15 mouse cellular contexts compared by ENCODE assay signal in the genomic region with DNA sequence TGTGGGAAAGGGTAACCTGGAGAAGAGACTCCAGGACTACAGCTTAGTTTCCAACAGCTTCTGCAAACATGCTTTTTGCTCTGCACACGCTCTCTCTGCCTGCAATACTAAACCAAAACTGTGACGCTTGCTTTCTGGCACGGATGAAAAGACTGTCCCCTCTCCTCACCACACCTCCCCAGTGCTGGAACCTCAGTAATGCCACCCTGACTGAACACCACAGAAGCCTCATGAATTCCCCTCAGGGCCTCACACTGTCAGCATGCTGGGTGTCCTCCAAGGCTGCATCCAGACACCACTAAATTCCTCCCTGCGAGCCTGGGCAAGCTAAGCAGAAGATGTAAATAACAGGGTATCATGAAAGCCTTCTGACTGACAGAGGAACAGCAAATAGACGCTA. TPM values are rescaled to one million over a fixed set of nuclear protein-coding genes. Genes with fewer than 3 reads are reported as not detected.
DNase-seq lines count a peak whose midpoint lies in the region; ATAC-seq and TF ChIP-seq lines count a peak whose summit lies in the region.
"Had no signal": no experiment of that assay in that cellular context is flagged by ENCODE, and none has a peak within 500 bp of the region (broad histone marks: within the 10 kb centered on the region; RNA-seq: fewer than 3 reads in every experiment).

No protein-coding gene starts in this region.

- no peaks in the 10 kb centered on the region for H3K27me3 ChIP-seq in hindbrain, embryonic 15.5 days
- no peaks in the 10 kb centered on the region for H3K27me3 ChIP-seq in hindbrain, embryonic 10.5 days (ENCODE audit: insufficient read depth, poor library complexity, severe bottlenecking)
- no peaks in the 10 kb centered on the region for H3K27me3 ChIP-seq in midbrain, embryonic 14.5 days (ENCODE audit: control insufficient read depth, insufficient read depth, low read length)
- H3K27me3 ChIP-seq in midbrain, embryonic 16.5 days (ENCODE audit: control insufficient read depth, insufficient read depth, low read depth, low read length) = no peaks in the 10 kb centered on the region
- no peaks in the 10 kb centered on the region for H3K27me3 ChIP-seq in stomach, postnatal 0 days (ENCODE audit: control insufficient read depth, insufficient read depth, low read length)
- H3K27me3 ChIP-seq: neural tube, embryonic 12.5 days had no signal

- H3K9ac ChIP-seq in hindbrain, embryonic 15.5 days = no peak overlapping the region
- no peak overlapping the region for H3K9ac ChIP-seq in midbrain, embryonic 14.5 days (replicated peaks; ENCODE audit: low read length)
- H3K9ac ChIP-seq in midbrain, embryonic 16.5 days (ENCODE audit: low read depth, low read length) = no peak overlapping the region
- no peak overlapping the region for H3K9ac ChIP-seq in stomach, postnatal 0 days (ENCODE audit: low read length)
- H3K9ac ChIP-seq: neural tube, embryonic 12.5 days had no signal

- WGBS in hindbrain, embryonic 15.5 days = 54% methylated on average over 5 of the region's 5 CpGs
- WGBS in hindbrain, embryonic 10.5 days = 62% methylated on average over 5 of the region's 5 CpGs
- WGBS in midbrain, embryonic 14.5 days = 51% methylated on average over 5 of the region's 5 CpGs
- WGBS in midbrain, embryonic 16.5 days = 50% methylated on average over 5 of the region's 5 CpGs
- WGBS in stomach, postnatal 0 days = 25% methylated on average over 5 of the region's 5 CpGs

- H3K9me3 ChIP-seq in hindbrain, embryonic 15.5 days = no peaks in the 10 kb centered on the region
- H3K9me3 ChIP-seq in hindbrain, embryonic 10.5 days = no peaks in the 10 kb centered on the region
- H3K9me3 ChIP-seq in midbrain, embryonic 14.5 days (ENCODE audit: control insufficient read depth, low read length) = no peaks in the 10 kb centered on the region
- no peaks in the 10 kb centered on the region for H3K9me3 ChIP-seq in midbrain, embryonic 16.5 days (replicated peaks; ENCODE audit: control insufficient read depth, low read length, poor library complexity, severe bottlenecking)
- no peaks in the 10 kb centered on the region for H3K9me3 ChIP-seq in stomach, postnatal 0 days (ENCODE audit: control insufficient read depth, low read length)
- H3K9me3 ChIP-seq: neural tube, embryonic 12.5 days had no signal

- DNase-seq in hindbrain, embryonic 10.5 days (ENCODE audit: low spot score) = no peak
- DNase-seq in midbrain, embryonic 14.5 days = peak; percentile 27
- DNase-seq in stomach, postnatal 0 days (ENCODE audit: low spot score) = no peak
- DNase-seq: cerebellum, adult 11 months; heart, adult 2 months; kidney, adult 18-20 months; thymus, postnatal 25 days had no signal

- no peak overlapping the region for H3K4me3 ChIP-seq in hindbrain, embryonic 15.5 days
- H3K4me3 ChIP-seq in hindbrain, embryonic 10.5 days = no peak overlapping the region
- no peak overlapping the region for H3K4me3 ChIP-seq in midbrain, embryonic 14.5 days (replicated peaks; ENCODE audit: low read depth, low read length)
- H3K4me3 ChIP-seq in midbrain, embryonic 16.5 days (ENCODE audit: low read depth, low read length) = no peak overlapping the region
- no peak overlapping the region for H3K4me3 ChIP-seq in embryonic fibroblast, embryonic 13.5 days (ENCODE audit: insufficient read depth, low read length)
- H3K4me3 ChIP-seq in stomach, postnatal 0 days (ENCODE audit: low read depth, low read length) = no peak overlapping the region
- H3K4me3 ChIP-seq: heart, adult 2 months; neural tube, embryonic 12.5 days had no signal

- no peak for TF ChIP-seq CTCF in embryonic fibroblast, embryonic 13.5 days (IDR thresholded peaks at IDR 0.05; ENCODE audit: borderline replicate concordance, insufficient read depth, low read length)
- TF ChIP-seq CTCF in stomach, postnatal 0 days (IDR thresholded peaks at IDR 0.05; ENCODE audit: low read depth) = no peak

- TF ChIP-seq POLR2A in embryonic fibroblast, embryonic 13.5 days (IDR thresholded peaks at IDR 0.05; ENCODE audit: low read depth, low read length) = no peak

- no peak overlapping the region for H3K4me2 ChIP-seq in hindbrain, embryonic 15.5 days
- H3K4me2 ChIP-seq in midbrain, embryonic 14.5 days (ENCODE audit: low read length) = no peak overlapping the region
- H3K4me2 ChIP-seq in midbrain, embryonic 16.5 days (ENCODE audit: low read length) = no peak overlapping the region
- no peak overlapping the region for H3K4me2 ChIP-seq in stomach, postnatal 0 days (replicated peaks; ENCODE audit: low read depth)
- H3K4me2 ChIP-seq: neural tube, embryonic 12.5 days had no signal

- peaks cover 8% of the 10 kb centered on the region; the same call in 1 of the 2 replicates for H3K36me3 ChIP-seq in hindbrain, embryonic 15.5 days
- peaks cover 53% of the 10 kb centered on the region for H3K36me3 ChIP-seq in hindbrain, embryonic 10.5 days
- H3K36me3 ChIP-seq in midbrain, embryonic 14.5 days (ENCODE audit: control insufficient read depth, insufficient read depth, low read length) = peaks cover 23% of the 10 kb centered on the region
- peaks cover 3% of the 10 kb centered on the region for H3K36me3 ChIP-seq in midbrain, embryonic 16.5 days (ENCODE audit: control insufficient read depth, insufficient read depth, low read length)
- no peaks in the 10 kb centered on the region for H3K36me3 ChIP-seq in stomach, postnatal 0 days (ENCODE audit: control insufficient read depth, insufficient read depth, low read length)

- no peak for TF ChIP-seq EP300 in stomach, postnatal 0 days (optimal IDR thresholded peaks at IDR 0.05)

- H3K27ac ChIP-seq in hindbrain, embryonic 15.5 days (replicated peaks) = peak overlapping the region; percentile 53; the same call in 1 of the 2 replicates
- no peak overlapping the region for H3K27ac ChIP-seq in hindbrain, embryonic 10.5 days
- no peak overlapping the region for H3K27ac ChIP-seq in midbrain, embryonic 14.5 days (replicated peaks; ENCODE audit: low read depth, low read length)
- H3K27ac ChIP-seq in midbrain, embryonic 16.5 days (ENCODE audit: low read length) = no peak overlapping the region
- H3K27ac ChIP-seq in embryonic fibroblast, embryonic 13.5 days (ENCODE audit: insufficient read depth, low read length) = 0 out of 2 replicates have a peak overlapping the region, but pooled peaks have one; percentile 2
- peak overlapping the region; percentile 53; the same call in 1 of the 2 replicates for H3K27ac ChIP-seq in stomach, postnatal 0 days (replicated peaks)
- H3K27ac ChIP-seq: heart, adult 2 months; macrophage; neural tube, embryonic 12.5 days had no signal

- H3K4me1 ChIP-seq in hindbrain, embryonic 15.5 days (replicated peaks) = peaks cover 21% of the 10 kb centered on the region
- H3K4me1 ChIP-seq in hindbrain, embryonic 10.5 days (replicated peaks) = peaks cover 22% of the 10 kb centered on the region
- no peaks in the 10 kb centered on the region for H3K4me1 ChIP-seq in midbrain, embryonic 14.5 days (ENCODE audit: control insufficient read depth, insufficient read depth, low read length)
- H3K4me1 ChIP-seq in midbrain, embryonic 16.5 days (ENCODE audit: control insufficient read depth, insufficient read depth, low read length) = 0 out of 2 replicates have a peak, but pooled peaks cover 3% of the 10 kb centered on the region
- H3K4me1 ChIP-seq in embryonic fibroblast, embryonic 13.5 days (ENCODE audit: control insufficient read depth, insufficient read depth, low read length) = peaks cover 17% of the 10 kb centered on the region
- H3K4me1 ChIP-seq in stomach, postnatal 0 days (replicated peaks; ENCODE audit: control insufficient read depth, insufficient read depth) = peaks cover 5% of the 10 kb centered on the region; the same call in 1 of the 2 replicates

- peak; percentile 45; the same call in 1 of the 2 replicates for ATAC-seq in hindbrain, embryonic 15.5 days (ENCODE audit: low FRiP score, low read depth)
- ATAC-seq in midbrain, embryonic 14.5 days (ENCODE audit: low FRiP score, low TSS enrichment) = no peak
- ATAC-seq in midbrain, embryonic 16.5 days = no peak
- 0 out of 2 replicates have a peak, but pooled peaks have one; percentile 24 for ATAC-seq in stomach, postnatal 0 days (ENCODE audit: low FRiP score, low TSS enrichment)
- ATAC-seq in cerebellum, adult (ENCODE audit: insufficient number of reproducible peaks, low FRiP score, low TSS enrichment) = no peak
- ATAC-seq: activated CD4-positive, CD25-positive, alpha-beta regulatory T cell, adult 4 months had no signal

RNA-seq across cellular contexts. Expression of a gene that starts 16.8 kb away (rescaled TPM):
- 15.9 and 16.5 TPM in 2 replicates for polyA plus RNA-seq in hindbrain, embryonic 15.5 days (2015; fragmentation: Nextera tagmentation; extraction: Ambion mirVana)
- polyA plus RNA-seq in hindbrain, embryonic 10.5 days (2016; fragmentation: Nextera tagmentation; extraction: Ambion mirVana) = 19.1 and 21.4 TPM in 2 replicates
- polyA plus RNA-seq in midbrain, embryonic 14.5 days (2014; fragmentation: Nextera tagmentation; extraction: Ambion mirVana) = 11.5 and 13.8 TPM in 2 replicates
- 16.1 and 16.6 TPM in 2 replicates for polyA plus RNA-seq in midbrain, embryonic 16.5 days (2015; fragmentation: Nextera tagmentation; extraction: Ambion mirVana)
- 56.8 and 67.0 TPM in 2 replicates for polyA plus RNA-seq in embryonic fibroblast, embryonic 13.5 days (2011; ENCODE audit: insufficient read length, low read depth, missing spikeins)
- 5.0 and 5.3 TPM in 2 replicates for polyA plus RNA-seq in stomach, postnatal 0 days (2015; fragmentation: Nextera tagmentation; extraction: Ambion mirVana)

RNA-seq across cellular contexts. Expression of a gene that starts 23.8 kb away (rescaled TPM):
- polyA plus RNA-seq in hindbrain, embryonic 15.5 days (2015; fragmentation: Nextera tagmentation; extraction: Ambion mirVana) = 80.7 and 83.5 TPM in 2 replicates
- polyA plus RNA-seq in hindbrain, embryonic 10.5 days (2016; fragmentation: Nextera tagmentation; extraction: Ambion mirVana) = 177 and 192 TPM in 2 replicates
- 93.8 and 101 TPM in 2 replicates for polyA plus RNA-seq in midbrain, embryonic 14.5 days (2014; fragmentation: Nextera tagmentation; extraction: Ambion mirVana)
- polyA plus RNA-seq in midbrain, embryonic 16.5 days (2015; fragmentation: Nextera tagmentation; extraction: Ambion mirVana) = 77.0 and 84.1 TPM in 2 replicates
- 39.6 TPM in 2 replicates for polyA plus RNA-seq in embryonic fibroblast, embryonic 13.5 days (2011; ENCODE audit: insufficient read length, low read depth, missing spikeins)
- 39.1 and 41.0 TPM in 2 replicates for polyA plus RNA-seq in stomach, postnatal 0 days (2015; fragmentation: Nextera tagmentation; extraction: Ambion mirVana)

RNA-seq across cellular contexts. Expression of a gene that starts 23.9 kb away (rescaled TPM):
- polyA plus RNA-seq in hindbrain, embryonic 15.5 days (2015; fragmentation: Nextera tagmentation; extraction: Ambion mirVana) = 9.0 and 10.5 TPM in 2 replicates
- 61.2 and 67.0 TPM in 2 replicates for polyA plus RNA-seq in hindbrain, embryonic 10.5 days (2016; fragmentation: Nextera tagmentation; extraction: Ambion mirVana)
- 5.5 and 9.8 TPM in 2 replicates for polyA plus RNA-seq in midbrain, embryonic 14.5 days (2014; fragmentation: Nextera tagmentation; extraction: Ambion mirVana)
- 4.8 and 5.4 TPM in 2 replicates for polyA plus RNA-seq in midbrain, embryonic 16.5 days (2015; fragmentation: Nextera tagmentation; extraction: Ambion mirVana)
- 41.6 and 45.7 TPM in 2 replicates for polyA plus RNA-seq in embryonic fibroblast, embryonic 13.5 days (2011; ENCODE audit: insufficient read length, low read depth, missing spikeins)
- polyA plus RNA-seq in stomach, postnatal 0 days (2015; fragmentation: Nextera tagmentation; extraction: Ambion mirVana) = 5.4 and 5.7 TPM in 2 replicates

RNA-seq across cellular contexts. Expression of a gene that starts 36.4 kb away (rescaled TPM):
- polyA plus RNA-seq in hindbrain, embryonic 15.5 days (2015; fragmentation: Nextera tagmentation; extraction: Ambion mirVana) = 0.26 and 0.39 TPM in 2 replicates
- 0.62 and 0.86 TPM in 2 replicates for polyA plus RNA-seq in hindbrain, embryonic 10.5 days (2016; fragmentation: Nextera tagmentation; extraction: Ambion mirVana)
- polyA plus RNA-seq in midbrain, embryonic 14.5 days (2014; fragmentation: Nextera tagmentation; extraction: Ambion mirVana) = 0.59 and 1.0 TPM in 2 replicates
- 0.70 and 0.83 TPM in 2 replicates for polyA plus RNA-seq in midbrain, embryonic 16.5 days (2015; fragmentation: Nextera tagmentation; extraction: Ambion mirVana)
- not detected in 2 replicates for polyA plus RNA-seq in embryonic fibroblast, embryonic 13.5 days (2011; ENCODE audit: insufficient read length, low read depth, missing spikeins)
- 0.10 and 0.18 TPM in 2 replicates for polyA plus RNA-seq in stomach, postnatal 0 days (2015; fragmentation: Nextera tagmentation; extraction: Ambion mirVana)
- polyA plus RNA-seq: activated CD4-positive, CD25-positive, alpha-beta regulatory T cell, adult 4 months; macrophage; small intestine, adult 2 months had no signal

RNA-seq across cellular contexts. Expression of a gene that starts 36.4 kb away (rescaled TPM):
- polyA plus RNA-seq in hindbrain, embryonic 15.5 days (2015; fragmentation: Nextera tagmentation; extraction: Ambion mirVana) = not detected in 2 replicates
- not detected in 2 replicates for polyA plus RNA-seq in hindbrain, embryonic 10.5 days (2016; fragmentation: Nextera tagmentation; extraction: Ambion mirVana)
- polyA plus RNA-seq in midbrain, embryonic 14.5 days (2014; fragmentation: Nextera tagmentation; extraction: Ambion mirVana) = not detected in 2 replicates
- polyA plus RNA-seq in midbrain, embryonic 16.5 days (2015; fragmentation: Nextera tagmentation; extraction: Ambion mirVana) = not detected in 2 replicates
- polyA plus RNA-seq in embryonic fibroblast, embryonic 13.5 days (2011; ENCODE audit: insufficient read length, low read depth, missing spikeins) = not detected in 2 replicates
- not detected in 2 replicates for polyA plus RNA-seq in stomach, postnatal 0 days (2015; fragmentation: Nextera tagmentation; extraction: Ambion mirVana)
- polyA plus RNA-seq: activated CD4-positive, CD25-positive, alpha-beta regulatory T cell, adult 4 months; heart, adult 2 months; macrophage; neural tube, embryonic 12.5 days; small intestine, adult 2 months had no signal

Comparison
In these comparisons a context has a peak if more than half of its experiments do, and no peak if none do; other contexts are left out.
1. H3K27ac ChIP-seq: peak in hindbrain, embryonic 15.5 days (single experiment), embryonic fibroblast, embryonic 13.5 days (single experiment) and stomach, postnatal 0 days (single experiment); none in hindbrain, embryonic 10.5 days (single experiment), midbrain, embryonic 14.5 days (single experiment) and midbrain, embryonic 16.5 days (single experiment).
2. ATAC-seq: peak in hindbrain, embryonic 15.5 days (single experiment) and stomach, postnatal 0 days (single experiment); none in midbrain, embryonic 14.5 days (single experiment), midbrain, embryonic 16.5 days (single experiment) and cerebellum, adult (single experiment).